Mouse (Mus musculus) regulatory T cell (primary cell): ENCODE results near the gene Dram2.
"Not testable (repeated sequence)": the region's sequence is repeated elsewhere in the genome, so short reads cannot be mapped to it uniquely, and the experiment has no call there.

Source experiments
- in situ Hi-C: fragments of 300-600 bp; cut with MboI, MseI; formaldehyde crosslinking; loops from one replicate; pipeline ENCODE4 v1.15.1; 2025; ENCODE audit warnings: high pct_unique_total_duplicates

The Dram2 gene

GRCm38 (mm10) chr3:106547171-106547923, at the start of gene Dram2, which contains the start of gene Cept1:
Dram2 (plus strand) TSS chr3:106547798.
Cept1 (minus strand) TSS chr3:106547802.
- in situ Hi-C loops: no loop called here

- in situ Hi-C loops: no loop called here
Measured at GRCm38 (mm10) chr3:106500510-106500909, 47.1 kb upstream of the Dram2 start.

GRCm38 (mm10) chr3:106502892-106503291, 44.7 kb upstream of the Dram2 start:
- in situ Hi-C loops: no loop called here

- in situ Hi-C loops: no loop called here
Measured at GRCm38 (mm10) chr3:106510669-106511068, 36.9 kb upstream of the Dram2 start.

- in situ Hi-C loops: no loop called here
Measured at GRCm38 (mm10) chr3:106515016-106515415, 32.6 kb upstream of the Dram2 start.

GRCm38 (mm10) chr3:106522730-106523129, 24.9 kb upstream of the Dram2 start:
- in situ Hi-C loops: no loop called here

- in situ Hi-C loops: no loop called here
Measured at GRCm38 (mm10) chr3:106526411-106526810, 21.2 kb upstream of the Dram2 start.

- in situ Hi-C loops: no loop called here
Measured at GRCm38 (mm10) chr3:106528032-106528431, 19.6 kb upstream of the Dram2 start.

GRCm38 (mm10) chr3:106533277-106533676, 14.3 kb upstream of the Dram2 start:
- in situ Hi-C loops: no loop called here

GRCm38 (mm10) chr3:106544721-106545316, 2.8 kb upstream of the Dram2 start:
- in situ Hi-C loops: loop anchor here (5.0 kb wide), 1 partner anchor 48 kb away; no protein-coding TSS in a partner anchor

GRCm38 (mm10) chr3:106547924-106548539, 434 bp downstream of the Dram2 start:
- in situ Hi-C loops: no loop called here

GRCm38 (mm10) chr3:106548971-106549370, 1.4 kb downstream of the Dram2 start:
- in situ Hi-C loops: no loop called here

GRCm38 (mm10) chr3:106553411-106553810, 5.8 kb downstream of the Dram2 start:
- in situ Hi-C loops: loop anchor here (10.0 kb wide), 1 partner anchor 321 kb away; no protein-coding TSS in a partner anchor

- in situ Hi-C loops: loop anchor here (10.0 kb wide), 1 partner anchor 319 kb away; no protein-coding TSS in a partner anchor
Measured at GRCm38 (mm10) chr3:106555743-106556250, 8.2 kb downstream of the Dram2 start.

GRCm38 (mm10) chr3:106558271-106558670, 10.7 kb downstream of the Dram2 start:
- in situ Hi-C loops: loop anchor here (10.0 kb wide), 1 partner anchor 317 kb away; no protein-coding TSS in a partner anchor

GRCm38 (mm10) chr3:106565876-106566275, 18.3 kb downstream of the Dram2 start:
- in situ Hi-C loops: no loop called here

- in situ Hi-C loops: loop anchor here (10.0 kb wide), 1 partner anchor 998 kb away; no protein-coding TSS in a partner anchor
Measured at GRCm38 (mm10) chr3:106573191-106573590, 25.6 kb downstream of the Dram2 start.

GRCm38 (mm10) chr3:106579296-106579695, 31.7 kb downstream of the Dram2 start:
- in situ Hi-C loops: loop anchor here (10.0 kb wide), 1 partner anchor 1004 kb away; no protein-coding TSS in a partner anchor

GRCm38 (mm10) chr3:106593631-106594030, 46.0 kb downstream of the Dram2 start:
- in situ Hi-C loops: not testable (repeated sequence)

- in situ Hi-C loops: no loop called here
Measured at GRCm38 (mm10) chr3:106618103-106618502, 70.5 kb downstream of the Dram2 start.
